Mouse (Mus musculus) midbrain, embryonic 15.5 days (tissue): Measurements from ENCODE around the gene Agbl4. TPM values are rescaled to one million over a fixed set of nuclear protein-coding genes. Genes with fewer than 3 reads are reported as not detected.

Experiments used
- ATAC-seq: fragments of 200-750 bp; cut with Nextera tagmentation; replicated peaks from 2 replicates; pipeline ENCODE4 v1.8.0; 2017; ENCODE audit warnings: moderate TSS enrichment
- H3K27ac ChIP-seq: fragments of 300-500 bp; sonication (generic); 2 replicates; pipeline ENCODE4 v1.5.1; 2015; ENCODE audit warnings: mild to moderate bottlenecking, inconsistent platforms
- H3K27me3 ChIP-seq: fragments of 300-500 bp; sonication (generic); replicated peaks from 2 replicates; pipeline ENCODE4 v1.6.1; 2015; ENCODE audit warnings: inconsistent platforms
- H3K36me3 ChIP-seq: fragments of 300-500 bp; sonication (generic); replicated peaks from 2 replicates; pipeline ENCODE4 v1.6.1; 2015; ENCODE audit warnings: inconsistent platforms
- H3K4me1 ChIP-seq: fragments of 300-500 bp; sonication (generic); 2 replicates; pipeline ENCODE4 v1.6.1; 2015; ENCODE audit warnings: inconsistent platforms
- H3K4me2 ChIP-seq: fragments of 300-500 bp; sonication (generic); 2 replicates; pipeline ENCODE4 v1.6.1; 2015; ENCODE audit warnings: inconsistent platforms, mild to moderate bottlenecking, moderate library complexity
- H3K4me3 ChIP-seq: fragments of 300-500 bp; sonication (generic); 2 replicates; pipeline ENCODE4 v1.5.1; 2015; ENCODE audit warnings: mild to moderate bottlenecking, inconsistent platforms
- H3K9ac ChIP-seq: fragments of 300-500 bp; sonication (generic); 2 replicates; pipeline ENCODE4 v1.6.1; 2015; ENCODE audit warnings: mild to moderate bottlenecking, inconsistent platforms
- H3K9me3 ChIP-seq: fragments of 300-500 bp; sonication (generic); 2 replicates; pipeline ENCODE4 v1.6.1; 2016; ENCODE audit warnings: inconsistent platforms
- WGBS: fragments of 180-500 bp; shearing (Covaris S2); methylation state at CpG from one replicate; pipeline ENCODE4 v1.1.7; 2015; ENCODE audit warnings: mixed read lengths; 5-methylcytosine and 5-hydroxymethylcytosine counted together
- polyA plus RNA-seq: library from polyadenylated mRNA; unstranded; fragments of >200 nt; fragmentation: Nextera tagmentation; extraction: Ambion mirVana; gene quantifications from 2 replicates; pipeline ENCODE4 v1.2.1, GENCODE M21; 2015

The Agbl4 gene
- 2.7 and 3.7 TPM in 2 replicates for polyA plus RNA-seq

DNA sequence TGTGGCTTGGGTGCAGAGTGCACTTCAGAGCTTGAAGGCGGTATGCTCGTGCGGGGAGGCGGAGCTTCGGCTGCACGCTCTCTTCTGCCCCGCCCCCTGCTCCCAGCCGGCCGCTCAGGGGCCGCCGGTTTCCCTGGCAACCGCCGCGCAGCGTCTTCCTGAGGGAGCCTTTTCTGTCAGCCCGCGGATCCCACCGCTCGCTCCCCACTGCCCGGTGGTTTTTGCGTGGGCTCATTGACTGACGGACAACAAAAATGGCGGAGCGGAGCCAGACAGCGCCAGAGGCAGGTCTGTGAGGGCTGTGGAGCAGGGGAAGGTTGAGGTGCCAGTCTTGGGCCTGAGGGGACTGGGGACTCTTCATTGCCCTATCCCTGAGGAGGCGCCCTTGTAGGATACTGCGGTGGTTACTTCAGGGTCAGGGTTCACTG is at the start of gene Agbl4:
TSS of gene Agbl4 (plus strand) at position 44 of the 428 bp plus-strand sequence.
- peaks cover 4% of the 10 kb centered on the region; the same call in 1 of the 2 replicates for H3K4me1 ChIP-seq
- peak within 1 kb of the TSS; percentile 73 for H3K4me2 ChIP-seq
- peak within 1 kb of the TSS; percentile 48; the same call in 1 of the 2 replicates for H3K27ac ChIP-seq
- H3K9ac ChIP-seq: peak within 1 kb of the TSS; percentile 41
- peak; percentile 99 for ATAC-seq
- H3K27me3 ChIP-seq: no peaks in the 10 kb centered on the region
- H3K9me3 ChIP-seq: no peaks in the 10 kb centered on the region
- no peaks in the 10 kb centered on the region for H3K36me3 ChIP-seq
- WGBS: under 1% methylated on average over 27 of the region's 27 CpGs
- peak within 1 kb of the TSS; percentile 70 for H3K4me3 ChIP-seq

DNA sequence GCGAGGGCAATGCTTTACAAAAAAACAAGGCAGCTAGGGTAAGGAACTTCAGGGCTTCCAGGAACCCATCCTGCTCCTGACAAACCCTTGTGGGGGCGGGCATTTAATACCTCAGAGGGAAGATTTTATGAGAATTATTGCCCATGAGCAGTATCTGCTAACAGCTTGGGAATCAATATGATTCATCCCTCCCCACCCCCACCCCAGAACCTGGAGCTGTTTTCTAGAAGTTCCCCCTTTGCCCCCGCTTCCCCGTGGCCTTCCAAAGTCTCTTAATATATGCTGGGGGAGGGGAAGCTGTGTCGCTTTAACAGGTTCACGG is 46.6 kb upstream of the Agbl4 start:
- ATAC-seq: no peak

DNA sequence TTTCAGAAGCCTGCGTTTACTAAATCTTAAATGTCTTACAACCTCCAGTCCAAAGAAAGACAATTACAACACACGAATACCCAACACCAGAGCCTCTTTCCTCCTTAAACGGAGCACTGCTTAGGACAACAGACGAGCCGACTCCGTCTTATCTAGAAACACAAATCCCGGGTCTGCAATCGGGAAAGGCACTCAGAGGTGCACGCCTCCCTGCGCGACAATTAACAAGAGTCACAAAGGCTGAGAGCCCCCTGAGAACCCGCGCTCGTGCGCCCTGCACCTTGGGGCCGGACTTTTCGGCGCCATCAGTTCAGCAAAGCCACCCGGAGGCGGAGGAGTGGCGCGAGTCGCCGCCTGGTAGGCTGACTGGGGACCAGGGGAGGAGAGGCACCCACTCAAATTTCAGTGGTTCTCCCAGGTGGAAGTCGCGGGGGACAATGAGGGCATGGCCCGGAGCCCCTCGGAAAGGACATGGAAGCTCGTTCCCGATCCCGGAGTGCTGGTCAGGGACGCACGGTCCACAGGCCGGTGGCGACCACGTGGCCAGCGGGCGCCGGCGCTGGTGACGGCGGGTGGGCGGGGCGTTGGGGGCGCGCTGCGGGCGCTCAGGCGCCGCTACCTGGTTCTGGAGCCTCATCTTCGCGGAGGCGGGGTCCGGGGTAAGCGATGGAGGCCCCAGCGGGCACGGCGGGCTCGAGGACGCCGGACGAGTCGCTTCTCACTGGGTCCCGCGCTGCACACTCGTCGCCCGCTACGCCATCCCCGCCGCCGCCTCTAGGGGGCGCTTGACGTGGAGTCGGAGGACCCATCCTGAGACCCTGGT is 46.1 kb upstream of the Agbl4 start, which contains the start of gene Elavl4:
TSS of gene Elavl4 (minus strand) at position 732 of the 823 bp plus-strand sequence.
- Histone ChIP-seq H3K27ac (peak within 1 kb of the TSS; percentile 88), H3K9me3 (no peaks in the 10 kb centered on the region), H3K27me3 (no peaks in the 10 kb centered on the region), H3K4me2 (peak within 1 kb of the TSS; percentile 66), H3K4me3 (peak within 1 kb of the TSS; percentile 84), H3K36me3 (no peaks in the 10 kb centered on the region), H3K4me1 (peaks cover 7% of the 10 kb centered on the region), H3K9ac (peak within 1 kb of the TSS; percentile 87)
- ATAC-seq: peak; percentile 97
- WGBS: under 1% methylated on average over 75 of the region's 75 CpGs

More for the DNA sequence above, 46.6 kb upstream of the Agbl4 start:
- H3K4me2 ChIP-seq: peak overlapping the region; percentile 66
- H3K9me3 ChIP-seq: no peaks in the 10 kb centered on the region
- no peaks in the 10 kb centered on the region for H3K27me3 ChIP-seq
- peak overlapping the region; percentile 84 for H3K4me3 ChIP-seq
- H3K4me1 ChIP-seq: peaks cover 7% of the 10 kb centered on the region
- 4% methylated on average over 6 of the region's 6 CpGs for WGBS
- H3K27ac ChIP-seq: peak overlapping the region; percentile 88
- H3K9ac ChIP-seq: peak overlapping the region; percentile 87
- no peaks in the 10 kb centered on the region for H3K36me3 ChIP-seq

DNA sequence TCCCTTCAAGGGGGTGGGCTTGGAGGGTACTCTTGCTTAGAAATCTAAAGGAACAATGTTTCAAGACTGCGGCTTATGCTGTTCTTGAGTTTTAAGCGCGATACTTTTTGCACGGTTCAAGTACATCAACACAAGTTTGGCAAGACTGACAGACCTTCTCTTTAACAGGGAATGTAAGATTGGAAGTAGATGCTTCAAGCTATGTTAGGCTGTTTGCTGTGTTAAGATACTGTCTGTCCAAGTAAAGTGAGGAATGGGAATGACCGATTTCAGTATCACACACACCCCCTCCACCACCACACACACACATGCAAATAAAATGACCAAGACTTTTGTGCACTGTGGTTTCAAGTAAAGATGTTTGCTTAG is 45.5 kb upstream of the Agbl4 start:
- Histone ChIP-seq H3K27ac (peak overlapping the region; percentile 88), H3K4me2 (peak overlapping the region; percentile 66), H3K27me3 (no peaks in the 10 kb centered on the region), H3K4me3 (peak overlapping the region; percentile 84), H3K4me1 (peaks cover 7% of the 10 kb centered on the region), H3K36me3 (no peaks in the 10 kb centered on the region), H3K9ac (peak overlapping the region; percentile 87), H3K9me3 (no peaks in the 10 kb centered on the region)
- WGBS: 8% methylated on average over 5 of the region's 5 CpGs
- peak; percentile 37 for ATAC-seq

DNA sequence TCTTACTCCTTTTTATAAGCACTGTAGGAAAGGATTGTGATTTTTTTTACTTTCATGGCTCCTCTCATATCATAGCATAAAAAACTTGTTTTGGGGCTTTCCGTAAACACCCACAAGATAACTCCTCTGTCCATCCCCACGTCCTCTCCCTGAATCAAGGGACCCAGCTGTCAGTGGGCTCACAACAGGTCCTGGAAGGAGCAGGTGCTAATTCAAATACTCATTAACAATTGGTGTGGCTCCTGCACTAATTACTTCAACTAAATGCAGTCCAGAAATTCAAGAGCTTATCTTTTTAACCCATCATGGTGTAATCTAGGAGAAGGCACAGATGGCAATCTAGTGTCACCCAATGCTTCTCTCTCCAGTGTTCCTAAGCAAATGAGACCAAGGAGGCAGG is 36.9 kb upstream of the Agbl4 start:
- Histone ChIP-seq H3K4me1 (no peaks in the 10 kb centered on the region), H3K9me3 (no peaks in the 10 kb centered on the region), H3K27ac (no peak overlapping the region), H3K4me2 (no peak overlapping the region), H3K9ac (no peak overlapping the region), H3K36me3 (no peaks in the 10 kb centered on the region), H3K27me3 (no peaks in the 10 kb centered on the region), H3K4me3 (no peak overlapping the region)
- no peak for ATAC-seq
- WGBS: 62% methylated on average over 2 of the region's 2 CpGs

DNA sequence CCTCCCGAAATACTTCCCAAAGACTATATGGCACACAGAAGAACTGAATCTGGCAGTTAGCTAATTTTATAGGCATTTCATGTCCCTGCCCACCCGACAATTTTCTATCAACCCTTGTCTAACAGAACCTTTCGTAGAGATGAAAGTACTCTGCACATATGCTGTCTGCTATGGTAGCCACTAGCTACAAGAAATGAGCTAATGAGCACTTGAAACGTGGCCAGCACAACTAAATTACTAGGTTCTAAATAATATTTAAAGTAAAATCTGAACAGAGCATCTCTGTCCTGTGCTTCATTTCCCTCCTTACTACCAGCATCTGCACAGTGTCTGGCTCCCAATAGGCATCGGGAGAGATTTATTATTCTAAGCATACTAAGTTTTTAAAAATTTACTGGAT is 1.2 kb upstream of the Agbl4 start:
- Histone ChIP-seq H3K36me3 (no peaks in the 10 kb centered on the region), H3K9ac (no peak overlapping the region), H3K4me1 (peaks cover 4% of the 10 kb centered on the region; the same call in 1 of the 2 replicates), H3K4me3 (no peak overlapping the region), H3K9me3 (no peaks in the 10 kb centered on the region), H3K27ac (no peak overlapping the region), H3K27me3 (no peaks in the 10 kb centered on the region), H3K4me2 (no peak overlapping the region)
- no peak for ATAC-seq
- WGBS: 66% methylated on average over 5 of the region's 5 CpGs

DNA sequence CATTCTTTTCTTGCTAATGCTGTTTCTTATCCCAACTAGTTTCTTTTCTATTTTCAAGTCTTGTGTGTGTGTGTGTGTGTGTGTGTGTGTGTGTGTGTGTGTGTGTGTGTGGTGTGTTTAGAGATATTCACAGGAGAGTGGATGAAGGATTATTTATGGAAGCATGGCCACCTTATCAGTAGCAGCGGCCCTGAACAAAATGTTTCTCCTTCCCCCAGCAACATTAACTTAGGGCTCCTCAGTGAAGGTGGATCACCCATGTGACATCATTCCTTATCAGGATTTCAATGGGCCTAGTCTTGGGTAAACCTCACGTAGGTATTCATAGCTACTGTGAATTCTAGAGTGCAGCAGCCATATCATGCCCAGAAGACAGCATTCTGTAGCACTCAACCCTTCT is 22.8 kb downstream of the Agbl4 start:
- no peak overlapping the region for H3K4me2 ChIP-seq
- H3K27me3 ChIP-seq: no peaks in the 10 kb centered on the region
- H3K9ac ChIP-seq: no peak overlapping the region
- H3K27ac ChIP-seq: no peak overlapping the region
- H3K9me3 ChIP-seq: no peaks in the 10 kb centered on the region
- ATAC-seq: no peak
- H3K4me3 ChIP-seq: no peak overlapping the region
- no peaks in the 10 kb centered on the region for H3K4me1 ChIP-seq
- no peaks in the 10 kb centered on the region for H3K36me3 ChIP-seq
- WGBS: 78% methylated on average over 2 of the region's 2 CpGs

DNA sequence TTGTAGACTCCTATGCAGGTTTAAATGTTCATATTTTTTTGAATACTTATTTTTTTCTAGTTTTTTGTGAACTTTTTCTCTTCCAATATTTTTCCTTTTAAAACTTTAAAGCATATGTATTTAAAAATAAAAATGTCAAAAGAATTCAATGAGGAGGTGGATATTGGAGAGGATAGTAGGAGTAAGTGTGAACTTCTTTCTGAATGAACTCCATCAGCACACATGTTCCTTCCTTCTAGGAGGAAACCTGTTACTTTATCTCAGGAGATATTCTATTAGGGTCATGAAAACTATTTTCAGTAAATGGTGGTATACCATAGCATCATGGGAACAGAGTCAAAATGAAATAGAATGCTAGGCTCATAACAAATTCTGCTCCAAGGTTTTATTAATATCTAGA is 30.2 kb downstream of the Agbl4 start:
- no peak for ATAC-seq
- H3K4me2 ChIP-seq: no peak overlapping the region
- no peak overlapping the region for H3K4me3 ChIP-seq
- no peaks in the 10 kb centered on the region for H3K36me3 ChIP-seq
- no peaks in the 10 kb centered on the region for H3K27me3 ChIP-seq
- no peaks in the 10 kb centered on the region for H3K9me3 ChIP-seq
- no peak overlapping the region for H3K9ac ChIP-seq
- no peaks in the 10 kb centered on the region for H3K4me1 ChIP-seq
- no peak overlapping the region for H3K27ac ChIP-seq

DNA sequence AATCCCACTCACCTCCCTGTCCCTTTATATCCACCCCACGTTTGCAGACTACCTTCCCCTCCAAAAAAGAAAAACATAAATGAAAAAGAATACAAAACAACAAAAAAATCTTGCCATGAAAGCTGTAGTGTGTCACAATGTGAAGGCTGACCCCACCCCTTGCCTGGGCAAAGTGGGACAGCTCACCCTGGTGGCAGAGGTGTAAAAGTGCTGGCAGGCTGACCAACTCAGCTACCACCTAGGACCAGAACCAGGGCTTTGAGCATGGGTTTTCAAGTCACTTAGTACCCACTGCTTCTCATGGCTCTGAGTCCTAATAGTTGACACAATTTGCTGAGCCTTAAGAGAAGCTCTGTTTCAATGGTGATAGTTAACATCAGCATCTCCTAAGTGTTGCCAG is 96.9 kb downstream of the Agbl4 start:
- H3K4me1 ChIP-seq: no peaks in the 10 kb centered on the region
- no peak overlapping the region for H3K4me2 ChIP-seq
- no peaks in the 10 kb centered on the region for H3K36me3 ChIP-seq
- no peak overlapping the region for H3K4me3 ChIP-seq
- H3K27me3 ChIP-seq: no peaks in the 10 kb centered on the region
- H3K9ac ChIP-seq: no peak overlapping the region
- H3K9me3 ChIP-seq: no peaks in the 10 kb centered on the region
- ATAC-seq: no peak
- no peak overlapping the region for H3K27ac ChIP-seq
- 51% methylated on average over 1 of the region's 1 CpGs for WGBS

DNA sequence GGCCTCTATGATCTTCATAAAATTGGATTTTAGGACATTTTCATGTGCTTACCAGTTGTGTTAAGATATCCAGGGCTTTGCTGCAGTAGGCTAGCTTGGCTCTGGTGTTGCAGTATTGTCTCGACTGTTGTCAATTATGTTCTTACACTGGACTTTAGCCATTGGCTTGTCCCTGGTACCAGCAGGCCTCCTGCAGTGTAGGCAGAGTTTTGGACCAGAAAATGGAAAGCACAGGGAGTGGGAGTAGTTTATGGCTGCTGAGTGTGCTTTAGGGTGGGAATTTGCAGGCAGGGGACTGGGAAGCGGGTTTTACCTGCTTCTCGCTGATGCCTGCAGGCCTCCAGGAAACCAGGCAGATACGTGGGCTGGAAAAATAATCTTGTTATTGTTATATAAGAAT is 132.3 kb downstream of the Agbl4 start:
- H3K27ac ChIP-seq: no peak overlapping the region
- no peaks in the 10 kb centered on the region for H3K27me3 ChIP-seq
- H3K4me1 ChIP-seq: no peaks in the 10 kb centered on the region
- 85% methylated on average over 4 of the region's 4 CpGs for WGBS
- H3K36me3 ChIP-seq: no peaks in the 10 kb centered on the region
- no peak overlapping the region for H3K4me2 ChIP-seq
- no peaks in the 10 kb centered on the region for H3K9me3 ChIP-seq
- H3K4me3 ChIP-seq: no peak overlapping the region
- ATAC-seq: no peak
- H3K9ac ChIP-seq: no peak overlapping the region

DNA sequence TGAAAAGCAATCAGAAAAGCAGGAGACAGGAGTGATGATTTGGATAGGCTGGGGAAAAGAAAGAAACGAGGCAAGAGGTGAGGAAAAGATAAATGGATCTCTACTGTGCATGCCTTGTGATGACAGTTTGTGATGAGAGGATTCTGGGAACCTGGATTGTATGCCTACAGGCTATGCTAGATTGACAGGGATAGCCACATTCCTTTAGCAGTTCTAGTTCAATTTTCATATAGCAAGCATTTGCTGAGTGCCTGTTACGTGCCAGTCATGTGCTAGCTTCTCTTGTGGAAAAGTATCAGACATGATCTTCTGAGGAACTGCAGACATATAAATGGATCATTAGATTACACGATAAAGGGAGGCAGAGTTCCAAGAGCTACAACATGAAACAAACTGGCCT is 151.8 kb downstream of the Agbl4 start:
- H3K27ac ChIP-seq: no peak overlapping the region
- no peak overlapping the region for H3K4me2 ChIP-seq
- no peaks in the 10 kb centered on the region for H3K9me3 ChIP-seq
- peak; percentile 60; the same call in 1 of the 2 replicates for ATAC-seq
- H3K27me3 ChIP-seq: no peaks in the 10 kb centered on the region
- H3K9ac ChIP-seq: no peak overlapping the region
- H3K36me3 ChIP-seq: no peaks in the 10 kb centered on the region
- WGBS: 59% methylated on average over 3 of the region's 3 CpGs
- H3K4me3 ChIP-seq: no peak overlapping the region
- no peaks in the 10 kb centered on the region for H3K4me1 ChIP-seq

DNA sequence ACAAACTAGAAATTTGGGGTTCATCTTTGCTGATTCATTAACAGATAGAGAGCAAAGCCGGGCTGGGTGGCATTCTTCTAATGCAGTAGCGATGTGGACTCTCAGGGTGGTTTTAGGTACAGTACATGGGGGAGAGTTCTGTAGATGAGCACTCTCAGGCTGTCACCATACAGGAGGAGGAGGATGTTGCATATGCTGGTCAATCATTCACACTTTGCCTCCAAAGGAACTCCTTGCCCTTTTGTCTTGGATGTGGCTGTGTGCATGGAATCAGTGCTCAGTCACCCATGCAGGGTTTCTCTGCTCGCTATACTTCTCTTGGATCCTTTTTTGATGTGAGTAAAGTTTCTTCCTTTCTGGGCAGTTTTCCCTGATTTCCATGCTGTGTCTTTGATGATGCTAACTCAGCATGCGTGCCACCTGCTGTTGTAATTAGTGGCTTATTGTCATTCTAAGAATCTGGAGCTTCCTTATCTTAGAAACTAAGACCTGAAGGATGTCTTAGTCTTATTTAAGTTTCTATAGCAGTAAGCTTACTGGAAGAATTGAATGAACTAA is 200.3 kb downstream of the Agbl4 start:
- H3K4me1 ChIP-seq: no peaks in the 10 kb centered on the region
- H3K4me2 ChIP-seq: no peak overlapping the region
- no peaks in the 10 kb centered on the region for H3K9me3 ChIP-seq
- H3K36me3 ChIP-seq: no peaks in the 10 kb centered on the region
- H3K9ac ChIP-seq: no peak overlapping the region
- ATAC-seq: no peak
- H3K4me3 ChIP-seq: no peak overlapping the region
- H3K27me3 ChIP-seq: no peaks in the 10 kb centered on the region
- H3K27ac ChIP-seq: no peak overlapping the region
- WGBS: 39% methylated on average over 4 of the region's 4 CpGs

DNA sequence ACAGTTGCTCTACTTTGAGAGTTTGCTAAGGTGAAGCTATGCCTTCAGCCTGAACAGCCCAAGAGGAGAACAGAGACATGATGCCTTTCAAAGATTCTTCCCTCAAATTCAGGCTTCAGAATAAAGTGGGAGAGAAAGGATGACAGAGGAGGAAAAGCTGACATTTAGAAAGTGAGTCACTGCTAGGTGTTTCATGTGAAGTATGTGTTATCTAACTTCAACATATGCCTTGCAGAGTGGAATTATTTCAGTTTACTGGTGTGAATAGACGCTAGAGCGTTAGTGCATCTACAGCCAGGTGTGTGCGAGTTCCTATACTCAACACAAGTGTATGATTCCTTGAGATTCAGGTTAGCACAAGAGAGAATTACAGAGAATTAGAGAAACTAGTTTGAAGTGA is 244.0 kb downstream of the Agbl4 start:
- ATAC-seq: no peak
- no peak overlapping the region for H3K9ac ChIP-seq

More for the DNA sequence above, 244.0 kb downstream of the Agbl4 start:
- Histone ChIP-seq H3K4me2 (no peak overlapping the region), H3K9me3 (no peaks in the 10 kb centered on the region), H3K4me1 (no peaks in the 10 kb centered on the region), H3K27ac (no peak overlapping the region), H3K27me3 (no peaks in the 10 kb centered on the region), H3K4me3 (no peak overlapping the region), H3K36me3 (no peaks in the 10 kb centered on the region)
- 96% methylated on average over 3 of the region's 3 CpGs for WGBS
